Mouse (Mus musculus) liver, postnatal 0 days (tissue): Measurements from ENCODE around the gene Cfap99. TPM values are rescaled to one million over a fixed set of nuclear protein-coding genes. Genes with fewer than 3 reads are reported as not detected.

Experiments
- ATAC-seq: fragments of 200-750 bp; cut with Nextera tagmentation; 2 replicates; pipeline ENCODE4 v1.8.0; 2017; ENCODE audit warnings: mild to moderate bottlenecking, moderate library complexity
- DNase-seq: peaks from one replicate; pipeline ENCODE4 v3.0.0-alpha.2; 2016
- H3K27ac ChIP-seq: fragments of 300-500 bp; sonication (generic); 2 replicates; pipeline ENCODE4 v1.5.1; 2014; ENCODE audit warnings: antibody characterized with exemption, moderate library complexity, mild to moderate bottlenecking, low read depth
- H3K27me3 ChIP-seq: fragments of 300-500 bp; sonication (generic); 2 replicates; pipeline ENCODE4 v1.6.1; 2014; ENCODE audit warnings: low read length, control low read depth, mixed read lengths; ENCODE audit not compliant: insufficient read depth
- H3K36me3 ChIP-seq: fragments of 300-500 bp; sonication (generic); replicated peaks from 2 replicates; pipeline ENCODE4 v1.6.1; 2014; ENCODE audit warnings: mild to moderate bottlenecking, control low read depth, low read length, moderate library complexity, mixed read lengths; ENCODE audit not compliant: insufficient read depth
- H3K4me1 ChIP-seq: fragments of 300-500 bp; sonication (generic); 2 replicates; pipeline ENCODE4 v1.6.1; 2014; ENCODE audit warnings: antibody characterized with exemption, mild to moderate bottlenecking, control low read depth; ENCODE audit not compliant: insufficient read depth
- H3K4me2 ChIP-seq: fragments of 300-500 bp; sonication (generic); 2 replicates; pipeline ENCODE4 v1.6.1; 2014; ENCODE audit warnings: low read depth, mild to moderate bottlenecking, low read length, moderate library complexity, mixed read lengths
- H3K4me3 ChIP-seq: fragments of 300-500 bp; sonication (generic); 2 replicates; pipeline ENCODE4 v1.5.1; 2014; ENCODE audit warnings: low read depth, low read length
- H3K9ac ChIP-seq: fragments of 300-500 bp; sonication (generic); replicated peaks from 2 replicates; pipeline ENCODE4 v1.6.1; 2014; ENCODE audit warnings: mild to moderate bottlenecking, moderate library complexity
- H3K9me3 ChIP-seq: fragments of 300-500 bp; sonication (generic); 2 replicates; pipeline ENCODE4 v1.6.1; 2016; ENCODE audit warnings: mild to moderate bottlenecking, control low read depth, low read length, mixed read lengths
- CTCF ChIP-seq: sonication (generic); IDR thresholded peaks from 2 replicates; pipeline ENCODE4 v1.5.1; 2016; ENCODE audit warnings: antibody characterized with exemption, low read depth
- EP300 ChIP-seq: IDR thresholded peaks from 2 replicates; pipeline ENCODE4 v1.6.1; 2016; ENCODE audit warnings: antibody characterized with exemption, low read depth, mild to moderate bottlenecking
- WGBS: fragments of 180-500 bp; shearing (Covaris S2); extraction: QIAGEN DNeasy Blood & Tissue Kit; methylation state at CpG from one replicate; pipeline ENCODE4 v1.1.7; 2014; ENCODE audit not compliant: insufficient replicate concordance; 5-methylcytosine and 5-hydroxymethylcytosine counted together
- polyA plus RNA-seq: library from polyadenylated mRNA; unstranded; fragments of >200 nt; fragmentation: Nextera tagmentation; extraction: Ambion mirVana; gene quantifications from 2 replicates; pipeline ENCODE4 v1.2.1, GENCODE M21; 2015

Gene Cfap99
- polyA plus RNA-seq, 1 experiment from 2014 or later, result not detected

DNA sequence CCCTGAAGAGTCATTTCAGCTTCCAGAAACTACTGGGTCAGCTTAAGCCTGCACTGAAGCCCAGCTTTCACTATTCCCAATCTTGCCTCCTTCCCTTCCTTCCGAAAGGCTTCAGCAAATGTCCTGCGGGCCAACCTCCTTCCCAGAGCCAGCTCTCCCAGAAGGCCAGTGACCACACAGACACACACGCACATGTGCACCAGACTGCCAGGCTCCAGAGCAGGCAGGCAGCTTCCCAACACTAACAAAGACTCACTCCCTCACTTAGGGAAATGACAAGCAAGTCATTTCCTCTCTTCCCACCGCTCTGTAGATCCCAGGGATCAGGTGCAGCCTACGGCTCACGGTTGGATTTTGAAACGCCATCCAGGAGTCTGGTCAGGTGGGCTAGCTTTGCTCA lies 12.2 kb upstream of the Cfap99 start:
- 78% methylated on average over 7 of the region's 7 CpGs for WGBS
- no peaks in the 10 kb centered on the region for H3K27me3 ChIP-seq
- H3K36me3 ChIP-seq, result no peaks in the 10 kb centered on the region
- ATAC-seq (no peak), DNase-seq (no peak)
- H3K9ac ChIP-seq, result no peak overlapping the region
- H3K9me3 ChIP-seq, result no peaks in the 10 kb centered on the region
- no peaks in the 10 kb centered on the region for H3K4me1 ChIP-seq
- no peak overlapping the region for H3K27ac ChIP-seq
- no peak overlapping the region for H3K4me2 ChIP-seq
- TF ChIP-seq EP300, result no peak
- TF ChIP-seq CTCF, result no peak
- no peak overlapping the region for H3K4me3 ChIP-seq

DNA sequence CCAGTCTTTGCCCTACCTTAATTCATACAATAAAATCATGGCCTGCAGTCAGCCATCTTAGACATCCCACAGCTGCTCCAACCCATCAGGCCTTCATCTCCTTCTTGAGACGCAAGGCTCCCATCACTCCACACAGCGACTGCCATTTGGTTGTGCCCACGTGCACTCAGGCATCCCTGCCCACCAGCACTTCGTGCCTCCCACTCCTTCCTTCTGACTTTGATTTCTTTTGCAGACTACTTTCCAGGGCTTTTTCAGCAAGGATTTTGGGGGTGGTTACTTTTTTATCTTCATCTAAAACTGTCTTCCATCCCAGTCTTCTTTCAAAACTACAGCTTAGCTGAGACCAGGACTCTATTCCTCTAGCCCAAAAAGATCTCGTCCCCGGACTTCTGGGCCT lies 11.7 kb upstream of the Cfap99 start:
- ATAC-seq, result no peak
- no peak overlapping the region for H3K4me3 ChIP-seq
- no peaks in the 10 kb centered on the region for H3K4me1 ChIP-seq
- no peak overlapping the region for H3K27ac ChIP-seq
- DNase-seq, result no peak
- no peak overlapping the region for H3K9ac ChIP-seq
- 66% methylated on average over 6 of the region's 6 CpGs for WGBS
- TF ChIP-seq EP300 (no peak), CTCF (no peak)
- H3K4me2 ChIP-seq, result no peak overlapping the region
- H3K36me3 ChIP-seq, result no peaks in the 10 kb centered on the region
- no peaks in the 10 kb centered on the region for H3K9me3 ChIP-seq
- H3K27me3 ChIP-seq, result no peaks in the 10 kb centered on the region

DNA sequence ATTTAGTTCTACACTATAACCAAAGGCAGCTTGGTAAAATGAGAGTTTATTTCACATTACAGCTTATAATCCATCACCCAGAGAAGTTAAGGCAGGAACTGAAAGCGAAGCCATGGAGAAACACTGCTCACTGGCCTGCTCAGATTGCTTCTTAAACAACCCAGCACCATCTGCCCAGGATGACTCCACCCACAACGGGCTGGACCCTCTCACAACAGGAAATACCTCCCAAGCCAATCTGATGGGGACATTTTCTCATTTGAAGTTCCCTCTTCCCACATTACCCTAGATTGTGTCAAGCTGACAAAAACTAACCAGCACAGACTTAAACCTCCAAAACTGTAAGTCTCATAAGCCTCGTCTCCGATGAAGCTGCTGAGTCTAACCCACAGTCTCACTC lies 10.3 kb upstream of the Cfap99 start:
- ATAC-seq (no peak), DNase-seq (no peak)
- H3K4me1 ChIP-seq, result no peaks in the 10 kb centered on the region
- no peaks in the 10 kb centered on the region for H3K9me3 ChIP-seq
- TF ChIP-seq EP300 (no peak), CTCF (no peak)
- no peak overlapping the region for H3K27ac ChIP-seq
- H3K4me3 ChIP-seq, result no peak overlapping the region
- no peak overlapping the region for H3K4me2 ChIP-seq
- WGBS, result 46% methylated on average over 4 of the region's 4 CpGs
- H3K36me3 ChIP-seq, result no peaks in the 10 kb centered on the region
- no peaks in the 10 kb centered on the region for H3K27me3 ChIP-seq
- no peak overlapping the region for H3K9ac ChIP-seq

DNA sequence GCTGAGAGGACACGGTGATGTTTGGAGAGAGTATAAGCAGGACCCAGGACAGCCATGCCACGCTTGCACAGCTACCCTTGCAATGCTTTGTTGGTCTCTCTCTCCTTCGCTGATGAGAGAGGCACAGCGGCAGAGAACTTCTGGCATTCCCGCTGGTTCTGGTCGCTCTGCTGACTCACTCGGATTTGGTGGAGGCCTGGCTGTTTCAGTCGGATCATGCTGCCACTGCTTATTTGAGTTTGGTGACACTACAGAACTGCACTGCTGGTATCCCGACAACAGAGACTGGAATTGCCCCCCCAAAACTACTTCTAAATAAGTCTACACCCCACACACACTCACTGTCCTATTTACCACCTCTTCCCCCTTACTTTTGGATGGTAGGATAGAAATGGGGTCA lies 9.2 kb upstream of the Cfap99 start:
- Histone ChIP-seq H3K4me2 (no peak overlapping the region), H3K4me3 (no peak overlapping the region), H3K9me3 (no peaks in the 10 kb centered on the region), H3K4me1 (no peaks in the 10 kb centered on the region), H3K27ac (no peak overlapping the region), H3K9ac (no peak overlapping the region), H3K27me3 (no peaks in the 10 kb centered on the region), H3K36me3 (no peaks in the 10 kb centered on the region)
- ATAC-seq (no peak), DNase-seq (no peak)
- 78% methylated on average over 9 of the region's 9 CpGs for WGBS
- TF ChIP-seq CTCF (no peak), EP300 (no peak)

DNA sequence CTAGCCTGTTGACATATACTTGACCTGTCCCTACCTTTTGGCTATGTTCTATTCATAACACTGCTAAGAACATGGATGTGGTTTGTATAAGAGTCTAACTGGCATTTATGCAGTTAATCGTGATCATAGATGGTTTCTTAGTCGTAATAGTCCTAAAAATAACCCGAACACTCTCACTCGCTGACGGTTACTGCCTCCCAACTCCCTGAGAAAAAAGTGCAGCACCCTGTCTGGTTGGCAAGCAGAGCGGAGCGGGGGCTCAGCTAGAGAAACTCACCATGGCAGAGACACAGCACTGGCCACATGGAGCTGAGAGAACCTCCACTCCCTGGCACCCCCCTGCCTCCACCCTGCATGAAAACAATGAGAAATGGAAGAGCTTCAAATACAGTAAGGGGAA lies 7.4 kb upstream of the Cfap99 start:
- TF ChIP-seq EP300, result no peak
- no peak for TF ChIP-seq CTCF
- no peaks in the 10 kb centered on the region for H3K9me3 ChIP-seq
- no peak overlapping the region for H3K9ac ChIP-seq
- no peak for ATAC-seq
- H3K4me2 ChIP-seq, result no peak overlapping the region
- H3K27ac ChIP-seq, result no peak overlapping the region
- no peaks in the 10 kb centered on the region for H3K27me3 ChIP-seq
- no peaks in the 10 kb centered on the region for H3K36me3 ChIP-seq
- H3K4me1 ChIP-seq, result no peaks in the 10 kb centered on the region
- no peak for DNase-seq
- 50% methylated on average over 7 of the region's 7 CpGs for WGBS
- H3K4me3 ChIP-seq, result no peak overlapping the region

DNA sequence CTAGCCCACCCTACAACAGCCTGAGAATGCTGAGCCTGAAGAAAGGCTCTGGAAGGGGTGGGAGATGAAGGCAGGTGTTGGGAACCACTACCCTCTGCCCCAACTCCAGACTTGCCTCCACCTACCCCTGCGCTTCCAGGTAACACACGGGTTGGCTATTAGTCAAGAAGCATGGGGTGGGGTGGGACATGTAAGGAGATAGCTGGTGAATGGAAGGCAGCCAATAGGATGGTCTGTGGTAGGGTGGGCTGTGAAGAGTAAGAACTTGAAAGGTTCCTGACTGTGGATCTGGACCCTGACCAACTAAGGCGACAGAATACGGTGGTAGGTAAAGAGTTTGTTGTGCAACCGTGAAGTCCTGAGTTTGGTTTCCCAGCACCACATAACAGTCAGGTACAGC lies 5.0 kb upstream of the Cfap99 start:
- TF ChIP-seq EP300 (no peak), CTCF (no peak)
- ATAC-seq (no peak), DNase-seq (no peak)
- Histone ChIP-seq H3K27me3 (peaks cover 24% of the 10 kb centered on the region), H3K36me3 (no peaks in the 10 kb centered on the region), H3K9ac (no peak overlapping the region), H3K27ac (no peak overlapping the region), H3K4me2 (no peak overlapping the region), H3K9me3 (no peaks in the 10 kb centered on the region), H3K4me3 (no peak overlapping the region), H3K4me1 (peaks cover 6% of the 10 kb centered on the region)
- 72% methylated on average over 5 of the region's 5 CpGs for WGBS

DNA sequence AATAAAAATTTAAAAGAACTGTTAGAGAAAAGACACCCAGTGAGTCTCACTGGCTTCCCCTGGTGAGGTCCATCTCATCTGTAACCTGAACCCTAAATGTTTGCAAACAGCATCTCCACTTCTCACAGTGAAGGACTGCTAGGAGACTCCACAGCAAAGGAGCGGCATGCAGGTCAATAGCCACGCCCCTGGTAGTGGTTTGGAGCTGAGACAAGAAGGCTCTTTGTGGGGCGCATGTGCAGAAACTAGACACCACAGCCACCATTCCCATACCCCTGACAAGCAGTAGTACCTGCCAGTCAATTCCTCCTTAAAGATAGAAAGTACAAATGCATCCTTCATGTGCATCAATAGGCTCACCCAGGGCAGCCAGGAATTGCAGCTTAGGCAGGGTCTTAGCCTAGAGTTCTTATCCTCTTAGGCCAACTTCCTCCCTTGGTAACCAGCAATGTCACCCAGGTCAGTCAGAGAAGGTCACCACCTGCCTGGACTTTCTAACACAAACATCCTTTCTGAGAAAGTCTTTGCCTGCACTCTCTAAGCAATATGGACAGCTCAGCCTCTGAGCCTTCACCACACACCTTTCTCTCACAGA lies 4.1 kb upstream of the Cfap99 start:
- no peak overlapping the region for H3K9ac ChIP-seq
- H3K36me3 ChIP-seq, result no peaks in the 10 kb centered on the region
- peaks cover 32% of the 10 kb centered on the region for H3K27me3 ChIP-seq
- H3K9me3 ChIP-seq, result no peaks in the 10 kb centered on the region
- no peak for TF ChIP-seq EP300
- TF ChIP-seq CTCF, result no peak
- no peak overlapping the region for H3K4me2 ChIP-seq
- no peak overlapping the region for H3K4me3 ChIP-seq
- no peak for DNase-seq
- peaks cover 6% of the 10 kb centered on the region for H3K4me1 ChIP-seq
- no peak for ATAC-seq
- H3K27ac ChIP-seq, result no peak overlapping the region
- WGBS, result 31% methylated on average over 3 of the region's 3 CpGs
